Mouse (Mus musculus) stomach, embryonic 16.5 days (tissue): Measurements from ENCODE around the gene Fndc3b. TPM values are rescaled to one million over a fixed set of nuclear protein-coding genes. Genes with fewer than 3 reads are reported as not detected.

Experiments
- ATAC-seq: fragments of 200-750 bp; cut with Nextera tagmentation; 2 replicates; pipeline ENCODE4 v1.8.0; 2017; ENCODE audit warnings: moderate number of reproducible peaks, moderate TSS enrichment; ENCODE audit not compliant: insufficient read depth, low FRiP score
- H3K27ac ChIP-seq: fragments of 300-500 bp; sonication (generic); 2 replicates; pipeline ENCODE4 v1.5.1; 2014; ENCODE audit warnings: low read length
- H3K27me3 ChIP-seq: fragments of 300-500 bp; sonication (generic); 2 replicates; pipeline ENCODE4 v1.6.1; 2014; ENCODE audit warnings: low read length, control low read depth, mixed read lengths; ENCODE audit not compliant: control insufficient read depth, insufficient read depth
- H3K36me3 ChIP-seq: fragments of 300-500 bp; sonication (generic); 2 replicates; pipeline ENCODE4 v1.6.1; 2014; ENCODE audit warnings: low read length; ENCODE audit not compliant: control insufficient read depth, insufficient read depth
- H3K4me1 ChIP-seq: fragments of 300-500 bp; sonication (generic); 2 replicates; pipeline ENCODE4 v1.6.1; 2014; ENCODE audit warnings: low read length, control low read depth, mixed read lengths; ENCODE audit not compliant: control insufficient read depth, insufficient read depth
- H3K4me2 ChIP-seq: fragments of 300-500 bp; sonication (generic); 2 replicates; pipeline ENCODE4 v1.6.1; 2014; ENCODE audit warnings: low read depth, low read length, mixed read lengths
- H3K4me3 ChIP-seq: fragments of 300-500 bp; sonication (generic); replicated peaks from 2 replicates; pipeline ENCODE4 v1.5.1; 2014; ENCODE audit warnings: mild to moderate bottlenecking, low read length
- H3K9ac ChIP-seq: fragments of 300-500 bp; sonication (generic); 2 replicates; pipeline ENCODE4 v1.6.1; 2014; ENCODE audit warnings: low read length
- H3K9me3 ChIP-seq: fragments of 300-500 bp; sonication (generic); replicated peaks from 2 replicates; pipeline ENCODE4 v1.6.1; 2016; ENCODE audit warnings: low read length, control low read depth; ENCODE audit not compliant: control insufficient read depth
- WGBS: fragments of 180-500 bp; shearing (Covaris S2); extraction: QIAGEN DNeasy Blood & Tissue Kit; methylation state at CpG from one replicate; pipeline ENCODE4 v1.1.7; 2014; 5-methylcytosine and 5-hydroxymethylcytosine counted together
- polyA plus RNA-seq: library from polyadenylated mRNA; unstranded; fragments of >200 nt; fragmentation: Nextera tagmentation; extraction: Ambion mirVana; gene quantifications from 2 replicates; pipeline ENCODE4 v1.2.1, GENCODE M21; 2015

Gene Fndc3b
- polyA plus RNA-seq, 1 experiment from 2014 or later, result 28.6 TPM

- Histone ChIP-seq H3K4me3 (no peak overlapping the region), H3K9ac (no peak overlapping the region), H3K9me3 (no peaks in the 10 kb centered on the region), H3K4me1 (peaks cover 5% of the 10 kb centered on the region; the same call in 1 of the 2 replicates), H3K36me3 (0 out of 2 replicates have a peak, but pooled peaks cover 12% of the 10 kb centered on the region), H3K27ac (no peak overlapping the region), H3K27me3 (no peaks in the 10 kb centered on the region), H3K4me2 (no peak overlapping the region)
- ATAC-seq, result no peak
- 85% methylated on average over 3 of the region's 3 CpGs for WGBS
These were observed 155.6 kb downstream of the Fndc3b start for GRCm38 (mm10) chr3:27555401-27555940.

- 85% methylated on average over 3 of the region's 3 CpGs for WGBS
- Histone ChIP-seq H3K4me3 (no peak overlapping the region), H3K9me3 (no peaks in the 10 kb centered on the region), H3K9ac (no peak overlapping the region), H3K36me3 (0 out of 2 replicates have a peak, but pooled peaks cover 12% of the 10 kb centered on the region), H3K4me1 (0 out of 2 replicates have a peak, but pooled peaks cover 5% of the 10 kb centered on the region), H3K4me2 (no peak overlapping the region), H3K27ac (no peak overlapping the region), H3K27me3 (no peaks in the 10 kb centered on the region)
- no peak for ATAC-seq
These were observed 156.8 kb downstream of the Fndc3b start for GRCm38 (mm10) chr3:27554325-27554724.

GRCm38 (mm10) chr3:27553781-27554180, 157.3 kb downstream of the Fndc3b start:
- 0 out of 2 replicates have a peak, but pooled peaks cover 12% of the 10 kb centered on the region for H3K36me3 ChIP-seq
- H3K27me3 ChIP-seq, result no peaks in the 10 kb centered on the region
- no peak overlapping the region for H3K4me3 ChIP-seq
- H3K9me3 ChIP-seq, result no peaks in the 10 kb centered on the region
- H3K9ac ChIP-seq, result no peak overlapping the region
- 77% methylated on average over 3 of the region's 3 CpGs for WGBS
- no peak overlapping the region for H3K27ac ChIP-seq
- no peak for ATAC-seq
- H3K4me1 ChIP-seq, result 0 out of 2 replicates have a peak, but pooled peaks cover 5% of the 10 kb centered on the region
- H3K4me2 ChIP-seq, result no peak overlapping the region

GRCm38 (mm10) chr3:27551005-27551404, 160.1 kb downstream of the Fndc3b start:
- no peak for ATAC-seq
- 0 out of 2 replicates have a peak, but pooled peaks cover 12% of the 10 kb centered on the region for H3K36me3 ChIP-seq
- H3K4me2 ChIP-seq, result no peak overlapping the region
- no peak overlapping the region for H3K27ac ChIP-seq
- no peaks in the 10 kb centered on the region for H3K4me1 ChIP-seq
- no peak overlapping the region for H3K4me3 ChIP-seq
- H3K9me3 ChIP-seq, result no peaks in the 10 kb centered on the region
- no peaks in the 10 kb centered on the region for H3K27me3 ChIP-seq
- no peak overlapping the region for H3K9ac ChIP-seq
- 85% methylated on average over 3 of the region's 3 CpGs for WGBS

- H3K27me3 ChIP-seq, result no peaks in the 10 kb centered on the region
- H3K4me3 ChIP-seq, result no peak overlapping the region
- no peak overlapping the region for H3K9ac ChIP-seq
- no peaks in the 10 kb centered on the region for H3K9me3 ChIP-seq
- no peak for ATAC-seq
- H3K27ac ChIP-seq, result no peak overlapping the region
- no peak overlapping the region for H3K4me2 ChIP-seq
- H3K4me1 ChIP-seq, result no peaks in the 10 kb centered on the region
- 0 out of 2 replicates have a peak, but pooled peaks cover 6% of the 10 kb centered on the region for H3K36me3 ChIP-seq
- 91% methylated on average over 1 of the region's 1 CpGs for WGBS
These were observed 160.7 kb downstream of the Fndc3b start for GRCm38 (mm10) chr3:27550409-27550808.

DNA sequence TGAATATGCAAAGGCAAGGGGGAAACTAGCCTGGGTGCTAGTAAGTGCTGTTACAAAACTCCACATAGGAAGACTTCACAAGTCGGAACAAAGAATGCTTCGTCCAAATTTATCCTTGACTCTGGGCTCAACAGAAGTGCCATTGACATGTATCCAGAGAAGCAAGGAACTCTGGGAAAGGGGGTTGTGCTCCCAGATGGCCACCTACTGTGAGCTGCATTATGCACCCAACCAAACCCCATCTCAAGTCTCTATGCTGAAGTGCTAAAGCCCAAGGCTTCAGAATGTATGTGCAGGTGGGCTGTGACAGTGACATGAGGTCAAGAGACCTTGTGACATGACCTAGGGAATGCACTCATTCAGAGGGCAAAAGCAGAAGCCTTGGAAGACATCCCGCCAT, 165.5 kb downstream of the Fndc3b start:
- Histone ChIP-seq H3K9me3 (no peaks in the 10 kb centered on the region), H3K36me3 (no peaks in the 10 kb centered on the region), H3K27me3 (no peaks in the 10 kb centered on the region), H3K4me1 (no peaks in the 10 kb centered on the region), H3K9ac (no peak overlapping the region), H3K27ac (no peak overlapping the region), H3K4me2 (no peak overlapping the region), H3K4me3 (no peak overlapping the region)
- 83% methylated on average over 3 of the region's 3 CpGs for WGBS
- no peak for ATAC-seq

DNA sequence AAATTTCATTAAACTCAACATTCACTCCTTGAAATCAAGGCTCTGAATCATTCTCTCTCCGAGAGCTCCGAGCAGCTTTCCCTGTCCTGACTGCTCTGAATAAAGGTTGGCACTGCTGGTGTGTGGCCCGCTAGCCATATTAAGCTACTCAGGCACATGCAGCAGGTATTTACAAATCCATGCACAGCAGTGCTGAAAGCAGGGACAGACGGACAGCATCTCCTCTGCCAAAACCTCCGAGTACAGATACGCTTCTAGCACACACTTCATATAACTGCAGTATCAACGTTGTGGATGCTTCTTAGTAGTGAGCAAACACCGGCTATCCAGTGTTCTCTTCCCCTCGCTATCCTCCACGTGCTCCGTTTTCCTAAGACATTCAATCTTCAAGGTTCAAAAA, 167.0 kb downstream of the Fndc3b start:
- no peak overlapping the region for H3K27ac ChIP-seq
- 90% methylated on average over 11 of the region's 11 CpGs for WGBS

GRCm38 (mm10) chr3:27541841-27542240, 169.3 kb downstream of the Fndc3b start:
- H3K36me3 ChIP-seq, result peaks cover 5% of the 10 kb centered on the region; the same call in 1 of the 2 replicates
- H3K9ac ChIP-seq, result no peak overlapping the region
- no peaks in the 10 kb centered on the region for H3K4me1 ChIP-seq
- no peak overlapping the region for H3K27ac ChIP-seq
- H3K4me2 ChIP-seq, result no peak overlapping the region
- no peak for ATAC-seq
- no peaks in the 10 kb centered on the region for H3K27me3 ChIP-seq
- no peaks in the 10 kb centered on the region for H3K9me3 ChIP-seq
- H3K4me3 ChIP-seq, result no peak overlapping the region
- WGBS, result 96% methylated on average over 12 of the region's 12 CpGs

More for the DNA sequence above, 167.0 kb downstream of the Fndc3b start:
- H3K9ac ChIP-seq, result no peak overlapping the region
- no peaks in the 10 kb centered on the region for H3K9me3 ChIP-seq
- no peaks in the 10 kb centered on the region for H3K27me3 ChIP-seq
- no peaks in the 10 kb centered on the region for H3K4me1 ChIP-seq
- no peaks in the 10 kb centered on the region for H3K36me3 ChIP-seq
- no peak for ATAC-seq
- no peak overlapping the region for H3K4me3 ChIP-seq
- no peak overlapping the region for H3K4me2 ChIP-seq

- H3K27me3 ChIP-seq, result no peaks in the 10 kb centered on the region
- H3K4me2 ChIP-seq, result no peak overlapping the region
- WGBS, result 91% methylated on average over 3 of the region's 3 CpGs
- no peak overlapping the region for H3K4me3 ChIP-seq
- no peaks in the 10 kb centered on the region for H3K4me1 ChIP-seq
- H3K9me3 ChIP-seq, result no peaks in the 10 kb centered on the region
- no peak for ATAC-seq
- H3K36me3 ChIP-seq, result peaks cover 5% of the 10 kb centered on the region; the same call in 1 of the 2 replicates
- H3K9ac ChIP-seq, result no peak overlapping the region
- H3K27ac ChIP-seq, result no peak overlapping the region
These were observed 169.9 kb downstream of the Fndc3b start for GRCm38 (mm10) chr3:27541181-27541580.
